Mouse (Mus musculus) brain, embryonic 18.5 days (tissue): ENCODE measurements at regions not wholly inside any gene's neighbourhood (a gene's known extent, or its start where the extent isn't known, plus 50 kb on each side); places are given as distances from the start of the nearest gene placed in this dataset.

Source experiments
- DNase-seq: peaks from one replicate; pipeline ENCODE4 v3.0.0-alpha.2; 2012; ENCODE audit warnings: low read depth, low spot score

GRCm38 (mm10) chr6:66224164-66224903 lies 271.9 kb downstream of the 4930544G11Rik start:
- peak; percentile 24 for DNase-seq

- DNase-seq: no peak
Measured at GRCm38 (mm10) chr6:66236368-66236767, 284.0 kb downstream of the 4930544G11Rik start.

GRCm38 (mm10) chr6:66255378-66255777 lies 279.8 kb upstream of the Mad2l1 start:
- no peak for DNase-seq

GRCm38 (mm10) chr6:66263429-66263828 lies 271.8 kb upstream of the Mad2l1 start:
- DNase-seq: no peak

GRCm38 (mm10) chr6:66263918-66264317 lies 271.3 kb upstream of the Mad2l1 start:
- DNase-seq: no peak

GRCm38 (mm10) chr6:66268427-66268826 lies 266.8 kb upstream of the Mad2l1 start:
- no peak for DNase-seq

- DNase-seq: no peak
Measured at GRCm38 (mm10) chr6:66271414-66272206, 263.6 kb upstream of the Mad2l1 start.

- DNase-seq: no peak
Measured at GRCm38 (mm10) chr6:66272216-66272615, 263.0 kb upstream of the Mad2l1 start.

- no peak for DNase-seq
Measured at GRCm38 (mm10) chr6:66274737-66275136, 260.5 kb upstream of the Mad2l1 start.

- no peak for DNase-seq
Measured at GRCm38 (mm10) chr6:66280701-66281100, 254.5 kb upstream of the Mad2l1 start.

- DNase-seq: no peak
Measured at GRCm38 (mm10) chr6:66282566-66283115, 252.5 kb upstream of the Mad2l1 start.

- no peak for DNase-seq
Measured at GRCm38 (mm10) chr6:66283521-66283920, 251.7 kb upstream of the Mad2l1 start.

GRCm38 (mm10) chr6:66287607-66288006 lies 247.6 kb upstream of the Mad2l1 start:
- no peak for DNase-seq

- no peak for DNase-seq
Measured at GRCm38 (mm10) chr6:66289196-66289595, 246.0 kb upstream of the Mad2l1 start.

- DNase-seq: no peak
Measured at GRCm38 (mm10) chr6:66291576-66291975, 243.6 kb upstream of the Mad2l1 start.

- no peak for DNase-seq
Measured at GRCm38 (mm10) chr6:66298056-66298455, 237.1 kb upstream of the Mad2l1 start.

GRCm38 (mm10) chr6:66300189-66300588 lies 235.0 kb upstream of the Mad2l1 start:
- DNase-seq: no peak

GRCm38 (mm10) chr6:66344848-66345247 lies 190.3 kb upstream of the Mad2l1 start:
- no peak for DNase-seq

- DNase-seq: no peak
Measured at GRCm38 (mm10) chr6:66347356-66347755, 187.8 kb upstream of the Mad2l1 start.

- no peak for DNase-seq
Measured at GRCm38 (mm10) chr6:66361130-66361529, 174.1 kb upstream of the Mad2l1 start.

- peak; percentile 24 for DNase-seq
Measured at GRCm38 (mm10) chr6:66367263-66367662, 167.9 kb upstream of the Mad2l1 start.

- DNase-seq: no peak
Measured at GRCm38 (mm10) chr6:66381279-66381934, 153.8 kb upstream of the Mad2l1 start.
